Mouse (Mus musculus): ENCODE data around the gene Mdga1. TPM values are rescaled to one million over a fixed set of nuclear protein-coding genes. Genes with fewer than 3 reads are reported as not detected.
A peak's percentile ranks its signal among the peaks of the same experiment; 100 is the strongest.

Mdga1 gene
- polyA plus RNA-seq, 1 experiment = 26.7 TPM

DNA sequence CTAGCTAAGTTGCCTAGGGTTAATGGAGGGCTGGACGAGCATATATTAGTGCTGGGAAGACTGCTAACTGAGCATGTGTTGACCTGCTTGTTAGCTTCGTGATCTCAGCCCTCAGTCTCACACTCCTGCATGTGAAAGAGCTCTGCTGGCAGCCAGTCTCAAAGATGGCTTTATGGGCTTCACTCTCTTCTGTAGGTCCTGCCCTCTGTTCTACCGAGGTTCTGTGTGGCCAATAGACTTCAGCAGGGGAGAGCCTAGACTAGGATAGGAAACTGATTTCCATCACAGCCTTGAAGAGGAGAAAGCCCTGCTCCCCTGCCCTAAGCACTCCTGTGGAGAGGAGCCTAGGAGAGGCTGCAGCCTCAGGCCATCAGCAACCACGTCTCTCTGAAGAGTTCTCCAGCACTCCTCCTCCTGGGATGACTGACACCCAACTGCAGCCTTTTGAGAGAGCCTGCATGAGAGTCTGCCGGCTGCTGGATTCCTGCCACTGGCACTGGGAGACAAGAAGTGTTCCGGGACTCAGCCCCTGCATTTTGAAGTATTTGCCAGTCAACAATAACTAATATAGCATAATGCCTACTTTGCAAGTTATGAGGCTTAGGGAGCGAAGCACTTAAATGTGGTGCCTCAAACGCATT lies 116.9 kb downstream of the Mdga1 start:
- DNase-seq (ENCODE audit: extremely low spot score in 1 of 2, low spot score in 1 of 2) = no peak

DNA sequence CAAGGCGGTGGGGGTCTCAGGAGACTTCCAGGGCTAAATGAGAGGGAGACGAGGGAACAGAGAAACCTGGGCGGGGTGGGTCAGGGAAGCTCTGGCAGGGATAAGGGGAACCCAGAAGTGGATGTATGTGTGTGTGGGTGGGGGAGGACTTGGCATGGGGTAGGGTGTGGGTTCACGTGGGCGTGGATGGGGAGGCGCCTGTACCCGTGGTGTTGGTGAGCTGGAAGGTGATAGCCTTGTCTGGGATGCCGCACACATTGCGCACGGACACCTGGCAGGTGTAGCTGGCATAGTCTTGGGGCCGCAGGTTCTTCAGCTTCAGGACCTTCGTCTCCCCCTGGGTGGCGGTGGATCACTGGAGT lies 120.5 kb downstream of the Mdga1 start:
- no peak for DNase-seq (ENCODE audit: extremely low spot score in 1 of 2, low spot score in 1 of 2)

DNA sequence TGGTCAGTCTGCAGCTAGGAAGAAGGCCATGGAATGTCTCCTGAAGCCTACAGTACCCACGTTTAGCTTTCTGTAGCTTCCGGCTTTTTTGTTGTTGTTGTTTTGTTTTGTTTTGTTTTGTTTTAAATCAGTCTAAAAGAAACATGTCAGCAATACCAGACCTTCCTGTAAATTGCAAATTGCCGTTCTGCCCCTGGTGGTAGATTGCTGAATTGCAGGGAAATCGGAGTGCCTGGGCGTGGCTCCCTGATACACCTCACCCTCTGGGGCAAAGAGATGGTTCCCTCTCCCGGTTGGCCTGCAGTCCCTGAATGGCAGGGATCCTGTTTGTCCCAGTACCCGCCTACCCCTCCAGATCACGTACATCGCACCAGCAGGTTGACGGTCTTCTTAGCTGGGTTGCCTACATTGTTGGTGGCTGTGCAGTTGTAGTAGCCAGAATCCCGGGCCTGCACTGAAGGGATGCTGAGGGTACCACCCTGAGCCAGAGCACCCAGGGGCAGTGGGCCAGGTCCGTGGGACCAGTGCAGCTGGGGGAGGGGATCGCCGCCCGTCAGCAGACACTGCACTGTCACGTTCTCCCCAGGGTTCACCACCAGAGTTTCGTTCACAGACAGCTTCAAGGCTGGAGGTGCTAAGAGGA lies 121.0 kb downstream of the Mdga1 start:
- peak in 1 of 2 experiments; percentile 83 for DNase-seq (ENCODE audit: extremely low spot score in 1 of 2, low spot score in 1 of 2)

DNA sequence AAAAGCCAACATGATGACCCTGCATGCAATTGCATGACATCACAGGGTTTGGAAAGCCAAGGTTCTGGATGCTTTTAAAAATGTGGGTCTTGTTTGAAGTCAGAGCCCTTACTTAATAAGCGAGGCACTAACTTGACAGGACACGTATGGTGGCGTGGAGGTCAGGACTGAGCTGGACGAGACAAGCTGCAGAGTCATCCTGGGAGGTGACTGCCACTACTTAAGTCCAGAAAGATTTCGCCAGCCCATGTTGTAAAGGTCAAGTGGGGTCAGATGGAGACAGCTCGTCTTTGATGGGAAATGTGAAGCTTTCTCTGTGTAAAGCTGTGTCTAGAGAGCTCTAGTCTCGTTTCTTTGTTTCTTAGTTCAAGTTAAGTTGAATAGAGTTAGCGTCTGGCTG lies 122.6 kb downstream of the Mdga1 start:
- no peak for DNase-seq (ENCODE audit: extremely low spot score in 1 of 2, low spot score in 1 of 2)

DNA sequence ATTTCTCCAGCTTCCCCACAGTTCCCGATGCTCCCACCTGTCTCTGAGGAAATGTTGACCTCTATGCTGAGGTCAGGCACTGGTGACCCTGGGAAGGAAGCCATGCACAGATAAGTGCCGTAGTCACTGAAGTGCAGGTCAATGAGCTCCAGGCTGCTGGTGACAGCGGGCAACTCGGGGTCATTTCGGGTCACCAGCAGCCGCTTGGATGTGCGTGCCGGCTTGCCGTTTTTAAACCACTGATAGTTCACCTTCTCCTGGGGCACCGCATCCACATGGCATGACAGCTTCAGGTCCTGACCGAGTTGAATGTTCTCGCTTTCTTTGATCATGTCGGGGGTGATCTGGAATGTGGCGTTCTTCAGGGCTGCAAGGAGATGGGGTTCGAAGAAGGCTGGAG lies 123.6 kb downstream of the Mdga1 start:
- no peak for DNase-seq (ENCODE audit: extremely low spot score in 1 of 2, low spot score in 1 of 2)

DNA sequence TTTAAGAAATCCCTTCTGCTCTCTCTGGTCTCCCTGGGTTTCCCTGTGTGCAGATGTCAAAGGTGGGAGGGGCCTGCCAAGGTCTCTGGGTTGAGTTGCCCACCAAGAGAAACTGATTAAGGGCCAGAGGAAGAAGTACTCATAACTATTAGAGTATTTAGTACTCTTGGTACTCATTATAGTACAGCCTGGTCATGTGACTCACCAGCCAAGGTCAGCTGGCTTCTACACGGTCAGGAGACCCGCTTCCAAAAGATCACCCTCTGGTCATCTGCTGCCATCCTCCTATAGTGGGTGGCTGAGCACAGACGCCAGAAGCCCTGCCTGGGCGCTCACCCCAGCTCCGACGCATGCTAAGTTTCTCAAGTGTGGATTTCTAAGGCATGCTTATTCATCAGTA lies 124.9 kb downstream of the Mdga1 start:
- no peak for DNase-seq (ENCODE audit: extremely low spot score in 1 of 2, low spot score in 1 of 2)

DNA sequence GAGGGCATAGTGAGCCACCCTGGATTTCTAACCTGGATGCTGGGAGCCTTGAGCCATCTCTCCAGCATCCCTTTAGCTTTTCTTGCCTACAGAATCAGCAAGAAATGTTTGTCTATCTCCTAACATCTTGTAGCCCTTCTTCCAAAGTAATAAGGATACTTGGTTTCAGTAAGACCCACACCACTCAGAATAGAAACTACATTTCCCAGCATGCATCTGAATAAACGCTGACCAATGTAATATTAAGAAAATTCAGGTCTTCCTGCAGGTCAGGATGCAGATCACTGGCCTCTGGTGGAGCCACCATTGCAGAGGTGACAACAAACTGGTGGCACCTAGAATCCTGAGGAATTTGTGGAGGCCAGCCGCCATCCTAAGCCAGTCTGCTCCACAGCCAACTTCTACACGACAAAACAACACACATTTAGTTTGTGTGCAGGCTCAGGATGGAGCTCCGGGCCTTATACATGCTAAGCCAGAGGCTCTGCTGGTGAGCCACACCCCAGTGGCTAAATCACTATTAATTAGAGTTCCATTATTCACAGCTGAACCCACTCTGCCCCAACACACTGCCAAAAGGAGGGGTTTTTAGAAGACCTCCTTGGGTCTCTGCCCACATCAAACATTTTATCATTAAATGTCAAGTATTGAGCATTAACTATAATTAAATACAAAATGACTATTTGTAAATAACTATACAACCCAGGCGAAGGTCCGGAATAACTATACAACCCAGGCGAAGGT lies 126.3 kb downstream of the Mdga1 start:
- no peak for DNase-seq (ENCODE audit: extremely low spot score in 1 of 2, low spot score in 1 of 2)

DNA sequence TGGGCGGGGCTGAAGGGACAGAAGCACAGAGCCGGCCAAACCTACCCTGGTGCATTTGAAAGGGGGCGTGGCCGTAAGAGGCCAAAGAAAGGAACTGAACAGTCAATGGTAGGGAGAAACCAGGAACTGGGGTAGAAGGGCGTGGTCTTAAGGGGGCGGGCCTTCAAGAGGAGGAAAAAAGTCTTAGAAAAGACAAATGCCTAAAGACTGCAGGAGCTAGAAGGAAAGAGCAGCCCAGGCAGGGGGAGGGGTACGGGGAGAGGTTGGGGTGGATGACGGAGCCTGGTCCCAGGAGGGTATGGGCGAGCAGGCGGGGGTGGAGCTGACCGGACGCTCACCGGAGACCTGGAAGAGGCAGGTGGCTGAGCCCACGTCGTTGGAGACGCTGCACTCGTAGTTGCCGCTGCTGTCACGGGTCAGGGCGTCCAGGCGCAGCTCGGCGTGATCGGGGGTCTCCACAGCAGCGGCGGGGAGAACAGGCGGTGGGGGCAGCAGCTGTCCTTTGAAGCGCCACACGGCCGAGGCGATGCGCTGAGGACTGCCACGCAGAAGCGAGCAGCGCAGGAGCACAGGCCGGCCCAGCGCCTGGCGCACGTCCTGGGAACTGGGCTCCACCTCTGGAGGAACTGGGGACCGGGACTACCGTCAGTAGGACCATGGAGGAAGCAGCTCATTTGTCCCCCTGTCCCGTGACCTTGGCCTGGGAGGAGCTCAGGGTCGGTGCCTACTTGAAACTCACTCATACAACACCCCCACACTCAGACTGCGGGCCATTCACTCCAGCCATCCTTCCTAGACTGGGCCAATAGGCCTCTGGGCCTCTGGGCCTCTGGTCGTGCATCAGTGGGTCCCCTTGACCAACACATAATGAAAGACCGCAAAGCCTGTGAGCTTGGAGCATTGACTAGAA lies 127.9 kb downstream of the Mdga1 start:
- DNase-seq (ENCODE audit: extremely low spot score in 1 of 2, low spot score in 1 of 2) = no peak

DNA sequence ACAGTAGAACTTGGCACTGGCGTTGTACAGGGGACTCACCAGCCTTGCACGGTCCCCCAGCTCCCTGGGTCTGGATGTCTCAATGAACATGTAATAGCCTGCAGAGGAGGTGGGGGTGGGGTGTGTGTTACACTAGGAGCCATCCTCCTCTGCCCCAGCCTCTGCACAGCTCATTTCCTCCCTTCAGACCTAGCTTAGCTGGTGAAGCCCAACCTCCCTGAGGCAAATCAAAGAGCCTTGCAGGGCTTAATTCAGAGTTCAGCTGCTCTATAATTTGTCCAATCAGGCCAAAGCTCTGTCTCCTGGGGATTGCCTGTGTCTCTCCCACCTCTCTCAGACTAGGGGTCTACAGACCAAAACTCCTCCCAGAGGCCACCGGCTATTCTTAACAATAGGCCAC lies 131.9 kb downstream of the Mdga1 start:
- no peak for DNase-seq (ENCODE audit: extremely low spot score in 1 of 2, low spot score in 1 of 2)

DNA sequence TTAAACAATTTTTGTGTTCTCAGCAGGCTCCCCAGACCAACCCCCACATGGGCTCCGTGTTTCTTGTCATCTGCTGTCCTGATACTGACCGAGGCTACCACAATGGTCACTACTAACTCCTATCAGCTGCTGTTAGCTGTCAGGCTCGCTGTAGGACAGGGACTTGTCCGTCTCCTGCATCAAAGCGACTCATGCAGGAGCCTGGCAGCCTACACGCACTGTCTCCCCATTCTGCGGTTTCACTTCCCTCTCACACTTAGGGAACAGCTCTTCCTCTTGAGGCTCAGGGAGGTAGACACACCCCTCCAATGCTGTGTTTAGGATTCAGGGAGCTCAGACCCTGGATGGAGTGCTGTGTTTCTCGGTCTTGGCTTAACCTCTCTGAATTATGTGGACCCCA lies 132.4 kb downstream of the Mdga1 start:
- DNase-seq (ENCODE audit: extremely low spot score in 1 of 2, low spot score in 1 of 2) = no peak

DNA sequence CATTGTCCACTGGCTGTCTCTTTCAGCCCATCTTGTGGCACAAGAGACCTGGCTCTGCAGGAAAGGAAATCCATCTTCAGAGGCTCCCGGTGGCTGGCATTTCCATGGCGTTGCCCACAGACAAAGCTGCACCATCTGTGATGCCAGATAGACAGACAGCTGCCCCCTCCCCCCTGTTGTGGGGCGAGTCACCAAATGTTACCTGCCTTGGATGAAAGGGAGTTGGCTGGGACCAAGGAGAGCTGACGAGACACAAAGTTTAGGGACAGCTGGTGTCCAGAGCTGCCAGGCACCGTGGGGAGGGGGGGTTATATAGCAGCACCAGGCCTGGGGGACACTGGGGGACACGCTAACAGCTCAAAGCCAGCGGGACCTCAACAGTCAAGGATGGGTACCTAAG lies 135.1 kb downstream of the Mdga1 start:
- no peak for DNase-seq (ENCODE audit: extremely low spot score in 1 of 2, low spot score in 1 of 2)

DNA sequence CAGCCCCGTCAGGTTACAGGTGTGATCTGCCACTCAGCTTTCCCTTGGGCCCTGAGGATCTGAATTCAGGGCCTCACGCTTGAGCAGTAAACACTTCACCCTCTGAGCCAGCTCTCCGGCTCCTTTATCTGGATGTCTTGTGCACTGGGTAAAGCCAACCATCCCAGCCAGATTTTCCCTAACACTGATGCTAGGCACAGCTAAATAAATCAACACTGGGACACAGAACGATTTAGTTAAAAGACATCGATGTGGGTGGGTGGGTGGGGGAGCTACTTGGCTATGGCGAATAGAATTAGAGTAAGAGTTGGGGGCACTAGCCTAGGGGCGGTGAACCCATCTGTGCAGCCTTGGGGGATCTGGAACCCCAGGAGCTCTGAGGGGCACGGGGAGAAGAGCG lies 135.6 kb downstream of the Mdga1 start:
- no peak for DNase-seq (ENCODE audit: extremely low spot score in 1 of 2, low spot score in 1 of 2)

DNA sequence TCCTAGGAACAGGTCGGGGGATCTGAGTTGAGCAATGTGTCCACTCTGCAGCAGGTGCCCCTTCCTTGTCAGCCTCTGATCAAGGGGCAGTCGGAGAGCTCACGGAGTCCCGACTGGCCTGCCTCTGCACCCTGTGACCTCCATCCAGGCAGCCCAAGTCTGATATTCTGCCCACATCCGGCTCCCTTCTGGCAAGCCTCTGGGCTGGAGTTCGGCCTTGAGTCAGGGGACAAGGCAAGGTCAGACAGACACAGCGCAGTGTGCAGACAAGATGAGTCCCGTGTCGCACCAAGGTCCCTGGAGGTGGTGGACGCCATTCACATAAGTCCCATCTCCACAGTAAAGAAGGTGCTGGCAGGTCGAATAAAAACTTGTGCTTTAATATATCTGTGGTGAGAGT lies 138.2 kb downstream of the Mdga1 start:
- DNase-seq (ENCODE audit: extremely low spot score in 1 of 2, low spot score in 1 of 2) = no peak

DNA sequence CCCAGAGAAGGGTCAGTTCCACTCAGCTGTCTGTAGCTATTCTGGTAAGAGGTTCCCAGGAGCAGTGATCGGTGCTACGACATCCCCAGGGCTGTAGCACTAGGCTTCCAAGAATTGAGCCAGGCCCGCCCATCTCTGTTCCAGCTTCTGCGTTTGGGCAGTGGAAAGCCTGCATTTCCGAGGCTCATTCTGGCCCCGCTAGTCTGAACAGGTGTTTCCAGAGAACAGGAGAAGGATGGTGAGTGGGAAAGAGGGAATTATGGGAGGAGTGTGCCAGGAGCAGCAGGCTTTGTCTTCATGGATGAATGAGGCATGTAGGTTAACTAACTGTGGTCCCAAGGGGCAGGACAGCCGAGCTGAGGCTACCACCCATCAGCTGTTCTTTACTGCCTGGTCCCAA lies 140.8 kb downstream of the Mdga1 start:
- DNase-seq (ENCODE audit: extremely low spot score in 1 of 2, low spot score in 1 of 2) = no peak

DNA sequence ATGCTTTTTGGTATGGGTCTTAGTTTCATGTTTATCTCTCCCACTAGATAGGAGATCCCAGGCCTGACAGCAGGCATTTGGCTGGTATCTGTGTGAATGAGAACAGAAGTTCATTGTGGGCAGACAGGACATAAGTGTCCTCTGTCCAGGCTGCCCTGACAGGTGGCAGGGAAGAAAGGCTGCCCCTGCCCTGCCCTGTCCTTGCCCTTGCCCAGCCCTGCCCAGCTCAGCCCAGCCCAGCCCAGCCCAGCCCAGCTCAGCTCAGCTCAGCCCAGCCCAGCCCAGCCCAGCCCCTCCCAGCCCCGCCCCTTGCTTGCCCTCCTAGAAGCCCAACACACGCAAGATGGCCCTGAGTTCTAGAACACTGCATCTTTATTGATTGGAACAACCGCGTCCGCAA lies 142.3 kb downstream of the Mdga1 start:
- no peak for DNase-seq (ENCODE audit: extremely low spot score in 1 of 2, low spot score in 1 of 2)

DNA sequence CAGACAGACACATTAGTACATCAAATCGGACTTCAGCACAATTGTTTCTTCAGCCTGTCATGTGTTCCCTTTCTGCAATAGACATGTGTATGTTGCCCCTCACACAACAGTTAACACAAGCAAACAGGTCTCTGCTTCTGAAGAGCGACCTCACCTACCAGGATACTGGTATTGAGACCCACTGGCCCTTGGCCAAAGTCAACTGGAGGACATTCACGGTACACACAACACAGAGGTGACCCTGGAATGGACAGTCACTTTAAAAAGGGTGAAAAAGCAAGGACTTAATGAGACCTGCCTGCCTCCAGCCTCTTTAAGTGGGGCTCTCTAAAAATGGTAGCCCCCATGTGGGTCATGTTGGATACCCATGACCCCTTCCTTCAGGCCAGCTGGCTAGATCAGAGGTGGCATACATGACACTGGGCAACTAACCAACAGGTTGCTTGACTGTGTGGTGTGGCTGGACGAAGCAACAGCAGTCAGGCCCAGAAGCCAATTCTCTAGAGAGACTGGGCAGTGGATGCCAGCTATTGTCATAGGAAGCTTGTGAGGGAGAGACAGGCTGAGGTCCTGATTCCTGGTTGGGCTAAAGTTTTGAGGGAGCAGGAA lies 145.3 kb downstream of the Mdga1 start:
- DNase-seq (ENCODE audit: extremely low spot score in 1 of 2, low spot score in 1 of 2) = no peak

DNA sequence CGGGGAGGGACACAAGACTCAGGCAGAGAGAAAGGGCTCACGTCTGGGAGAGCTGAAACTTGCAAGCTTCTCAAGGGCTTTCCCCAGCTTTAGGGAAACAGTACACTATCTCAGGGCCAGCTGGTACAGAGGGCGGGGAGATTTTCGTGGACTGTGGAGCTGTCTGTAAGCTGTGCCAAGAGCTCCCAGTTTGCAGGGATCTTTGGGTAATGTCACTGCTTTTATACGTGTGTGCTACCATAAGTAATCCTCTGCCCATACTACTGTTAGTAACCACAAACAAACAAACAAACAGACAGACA lies 145.7 kb downstream of the Mdga1 start:
- peak in 1 of 2 experiments; percentile 41 for DNase-seq (ENCODE audit: extremely low spot score in 1 of 2, low spot score in 1 of 2)

DNA sequence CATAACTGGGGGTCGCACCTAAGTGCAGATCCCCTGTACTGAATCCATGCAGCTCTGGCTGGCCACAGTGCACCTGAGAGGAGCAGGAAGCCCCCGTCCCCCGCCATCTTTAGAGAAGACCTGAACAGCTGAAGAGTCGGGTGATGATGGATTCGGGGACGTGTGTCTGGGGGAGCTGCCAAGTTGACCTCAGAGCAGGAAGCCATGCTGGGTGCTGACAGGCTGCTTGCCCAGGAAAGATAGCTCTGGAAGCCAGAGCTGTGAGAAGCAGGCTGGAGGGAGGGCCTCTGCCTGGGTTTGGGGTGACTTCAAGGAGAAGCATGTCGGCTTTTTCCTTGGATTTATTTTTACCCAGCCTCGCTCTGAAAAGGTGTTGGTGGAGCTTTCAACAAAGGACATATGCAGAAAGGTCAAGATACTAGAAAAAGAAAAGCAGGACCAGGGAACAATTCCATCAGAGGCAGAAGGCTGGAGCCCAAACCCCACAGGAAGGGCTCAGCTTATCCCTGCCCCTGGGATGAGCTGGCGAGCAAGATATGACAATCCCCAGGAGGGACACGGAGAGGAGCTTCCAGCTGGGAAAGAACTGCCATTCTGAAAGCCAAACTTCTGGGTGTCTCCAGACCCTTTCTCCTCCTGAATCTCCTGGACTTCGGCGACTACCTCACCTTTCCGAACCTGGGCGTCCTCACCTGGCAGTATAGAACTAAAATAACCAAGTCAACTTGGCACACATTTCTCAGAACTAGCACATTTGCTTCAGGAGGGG lies 146.3 kb downstream of the Mdga1 start:
- DNase-seq (ENCODE audit: extremely low spot score in 1 of 2, low spot score in 1 of 2) = peak in 1 of 2 experiments; percentile 17

DNA sequence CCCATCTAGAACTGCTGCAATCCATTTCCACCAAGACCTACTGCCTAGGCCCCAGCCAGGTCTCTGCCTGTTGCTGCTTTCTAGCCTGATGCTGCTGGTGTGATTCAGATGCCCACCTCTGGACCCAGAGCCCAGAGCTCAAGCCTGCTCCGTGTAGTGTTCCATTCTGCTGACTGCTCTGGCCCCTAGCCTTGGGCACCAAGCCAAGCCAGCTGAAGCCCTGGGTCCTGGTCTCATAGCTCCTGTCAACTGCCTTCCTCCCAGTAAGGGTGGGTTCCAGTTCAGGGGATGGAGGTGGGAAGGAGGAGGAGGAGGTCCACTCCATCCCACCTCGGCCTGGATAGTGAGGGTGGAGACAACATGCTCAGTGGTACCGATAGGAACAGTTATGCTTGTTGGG lies 150.3 kb downstream of the Mdga1 start:
- DNase-seq (ENCODE audit: extremely low spot score in 1 of 2, low spot score in 1 of 2) = no peak

DNA sequence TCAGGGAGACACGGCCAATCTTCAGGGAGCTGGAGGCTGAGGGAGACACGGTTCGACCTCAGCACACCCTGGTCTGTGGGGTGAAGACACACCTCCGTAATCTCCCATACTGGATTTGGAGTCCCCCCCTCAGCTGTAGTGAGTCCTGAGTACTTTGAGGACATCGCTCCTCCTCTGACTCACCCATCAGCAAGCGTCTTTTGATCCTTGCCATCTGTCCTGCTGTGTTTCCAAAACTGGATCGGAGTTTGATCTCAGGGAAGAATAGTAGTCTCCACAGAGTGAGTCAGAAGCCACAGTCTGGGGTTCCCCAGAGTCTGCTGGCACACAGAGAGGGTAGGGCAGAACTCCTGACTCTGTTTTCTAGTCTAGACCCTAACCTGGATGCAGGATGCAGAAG lies 150.9 kb downstream of the Mdga1 start:
- peak in 1 of 2 experiments; percentile 48 for DNase-seq (ENCODE audit: extremely low spot score in 1 of 2, low spot score in 1 of 2)

Measured in frontal cortex, adult 2 months (tissue).